Mouse (Mus musculus): ENCODE results near the gene Rlbp1. TPM values are rescaled to one million over a fixed set of nuclear protein-coding genes. Genes with fewer than 3 reads are reported as not detected.

Rlbp1 gene
- polyA plus RNA-seq, 1 experiment from 2014 or later, result 3.5 TPM

- no peaks in the 10 kb centered on the region for H3K4me1 ChIP-seq
- H3K36me3 ChIP-seq, result peaks cover 17% of the 10 kb centered on the region
- no peak overlapping the region for H3K27ac ChIP-seq
- ATAC-seq (ENCODE audit: insufficient number of reproducible peaks, insufficient read depth, low FRiP score, low TSS enrichment), result no peak
- no peak overlapping the region for H3K4me2 ChIP-seq (replicated peaks)
- H3K9ac ChIP-seq, result no peak overlapping the region
- H3K4me3 ChIP-seq, result no peak overlapping the region
- WGBS, result 74% methylated on average over 13 of the region's 13 CpGs
- H3K9me3 ChIP-seq, result no peaks in the 10 kb centered on the region
- H3K27me3 ChIP-seq, result no peaks in the 10 kb centered on the region
Observed at GRCm38 (mm10) chr7:79347108-79347813, 39.6 kb downstream of the Rlbp1 start.

GRCm38 (mm10) chr7:79346555-79347075 lies 40.2 kb downstream of the Rlbp1 start:
- H3K27me3 ChIP-seq, result no peaks in the 10 kb centered on the region
- H3K9me3 ChIP-seq, result no peaks in the 10 kb centered on the region
- no peak overlapping the region for H3K4me3 ChIP-seq
- WGBS, result 76% methylated on average over 8 of the region's 8 CpGs
- no peak overlapping the region for H3K9ac ChIP-seq
- no peak overlapping the region for H3K4me2 ChIP-seq (replicated peaks)
- no peaks in the 10 kb centered on the region for H3K4me1 ChIP-seq
- peaks cover 14% of the 10 kb centered on the region for H3K36me3 ChIP-seq
- H3K27ac ChIP-seq, result no peak overlapping the region
- ATAC-seq (ENCODE audit: insufficient number of reproducible peaks, insufficient read depth, low FRiP score, low TSS enrichment), result no peak

GRCm38 (mm10) chr7:79345902-79346301 lies 40.9 kb downstream of the Rlbp1 start:
- H3K4me3 ChIP-seq, result no peak overlapping the region
- no peaks in the 10 kb centered on the region for H3K27me3 ChIP-seq
- no peak for ATAC-seq (ENCODE audit: insufficient number of reproducible peaks, insufficient read depth, low FRiP score, low TSS enrichment)
- 53% methylated on average over 4 of the region's 4 CpGs for WGBS
- H3K4me1 ChIP-seq, result no peaks in the 10 kb centered on the region
- peaks cover 11% of the 10 kb centered on the region for H3K36me3 ChIP-seq
- H3K9ac ChIP-seq, result no peak overlapping the region
- no peak overlapping the region for H3K4me2 ChIP-seq (replicated peaks)
- H3K27ac ChIP-seq, result no peak overlapping the region
- H3K9me3 ChIP-seq, result no peaks in the 10 kb centered on the region

GRCm38 (mm10) chr7:79336362-79336910 lies 50.4 kb downstream of the Rlbp1 start:
- WGBS, result 92% methylated on average over 8 of the region's 8 CpGs
- no peak overlapping the region for H3K4me2 ChIP-seq (replicated peaks)
- H3K4me1 ChIP-seq, result no peaks in the 10 kb centered on the region

GRCm38 (mm10) chr7:79333419-79333818 lies 53.4 kb downstream of the Rlbp1 start:
- H3K27ac ChIP-seq, result no peak overlapping the region
- peaks cover 25% of the 10 kb centered on the region; the same call in 1 of the 2 replicates for H3K36me3 ChIP-seq
- 73% methylated on average over 3 of the region's 3 CpGs for WGBS
- no peak for ATAC-seq (ENCODE audit: insufficient number of reproducible peaks, insufficient read depth, low FRiP score, low TSS enrichment)
- H3K4me1 ChIP-seq, result no peaks in the 10 kb centered on the region
- H3K9ac ChIP-seq, result no peak overlapping the region
- H3K4me2 ChIP-seq (replicated peaks), result no peak overlapping the region
- no peak overlapping the region for H3K4me3 ChIP-seq
- no peaks in the 10 kb centered on the region for H3K27me3 ChIP-seq
- no peaks in the 10 kb centered on the region for H3K9me3 ChIP-seq

More at GRCm38 (mm10) chr7:79336362-79336910, 50.4 kb downstream of the Rlbp1 start:
- Histone ChIP-seq H3K9ac (no peak overlapping the region), H3K27ac (no peak overlapping the region), H3K36me3 (0 out of 2 replicates have a peak, but pooled peaks cover 7% of the 10 kb centered on the region), H3K27me3 (no peaks in the 10 kb centered on the region), H3K4me3 (no peak overlapping the region), H3K9me3 (no peaks in the 10 kb centered on the region)
- no peak for ATAC-seq (ENCODE audit: insufficient number of reproducible peaks, insufficient read depth, low FRiP score, low TSS enrichment)

GRCm38 (mm10) chr7:79331197-79331596 lies 55.7 kb downstream of the Rlbp1 start:
- H3K4me2 ChIP-seq (replicated peaks), result no peak overlapping the region
- H3K9ac ChIP-seq, result no peak overlapping the region
- no peaks in the 10 kb centered on the region for H3K9me3 ChIP-seq
- no peak for ATAC-seq (ENCODE audit: insufficient number of reproducible peaks, insufficient read depth, low FRiP score, low TSS enrichment)
- no peak overlapping the region for H3K27ac ChIP-seq
- H3K36me3 ChIP-seq, result peaks cover 35% of the 10 kb centered on the region
- H3K4me1 ChIP-seq, result no peaks in the 10 kb centered on the region
- WGBS, result 85% methylated on average over 10 of the region's 10 CpGs
- no peak overlapping the region for H3K4me3 ChIP-seq
- no peaks in the 10 kb centered on the region for H3K27me3 ChIP-seq

GRCm38 (mm10) chr7:79328769-79329168 lies 58.1 kb downstream of the Rlbp1 start:
- H3K27ac ChIP-seq, result no peak overlapping the region
- H3K4me1 ChIP-seq, result no peaks in the 10 kb centered on the region
- H3K4me3 ChIP-seq, result no peak overlapping the region
- 90% methylated on average over 5 of the region's 5 CpGs for WGBS
- H3K36me3 ChIP-seq, result peaks cover 54% of the 10 kb centered on the region
- H3K27me3 ChIP-seq, result no peaks in the 10 kb centered on the region
- H3K9me3 ChIP-seq, result no peaks in the 10 kb centered on the region
- H3K4me2 ChIP-seq (replicated peaks), result no peak overlapping the region
- no peak overlapping the region for H3K9ac ChIP-seq
- no peak for ATAC-seq (ENCODE audit: insufficient number of reproducible peaks, insufficient read depth, low FRiP score, low TSS enrichment)

Other genes with a start within 250 kb of the Rlbp1 start
- 118 and 123 TPM in 2 replicates for gene Mfge8, start 238.0 kb downstream of the Rlbp1 start, polyA plus RNA-seq (2016; fragmentation: Nextera tagmentation; extraction: Ambion mirVana)
- 11.0 and 11.9 TPM in 2 replicates for gene Abhd2, start 113.8 kb downstream of the Rlbp1 start, polyA plus RNA-seq (2016; fragmentation: Nextera tagmentation; extraction: Ambion mirVana)
- gene Fanci, start 4.9 kb upstream of the Rlbp1 start, polyA plus RNA-seq (2016; fragmentation: Nextera tagmentation; extraction: Ambion mirVana), result 12.7 and 14.0 TPM in 2 replicates
- gene Polg, start 79.3 kb upstream of the Rlbp1 start, polyA plus RNA-seq (2016; fragmentation: Nextera tagmentation; extraction: Ambion mirVana), result 42.3 and 42.5 TPM in 2 replicates
- gene Rhcg, start 230.6 kb upstream of the Rlbp1 start, polyA plus RNA-seq (2016; fragmentation: Nextera tagmentation; extraction: Ambion mirVana), result 0.10 and 0.29 TPM in 2 replicates

Data from embryonic facial prominence, embryonic 12.5 days (tissue).